Mouse (Mus musculus): ENCODE measurements around the gene Nxpe3.

DNA sequence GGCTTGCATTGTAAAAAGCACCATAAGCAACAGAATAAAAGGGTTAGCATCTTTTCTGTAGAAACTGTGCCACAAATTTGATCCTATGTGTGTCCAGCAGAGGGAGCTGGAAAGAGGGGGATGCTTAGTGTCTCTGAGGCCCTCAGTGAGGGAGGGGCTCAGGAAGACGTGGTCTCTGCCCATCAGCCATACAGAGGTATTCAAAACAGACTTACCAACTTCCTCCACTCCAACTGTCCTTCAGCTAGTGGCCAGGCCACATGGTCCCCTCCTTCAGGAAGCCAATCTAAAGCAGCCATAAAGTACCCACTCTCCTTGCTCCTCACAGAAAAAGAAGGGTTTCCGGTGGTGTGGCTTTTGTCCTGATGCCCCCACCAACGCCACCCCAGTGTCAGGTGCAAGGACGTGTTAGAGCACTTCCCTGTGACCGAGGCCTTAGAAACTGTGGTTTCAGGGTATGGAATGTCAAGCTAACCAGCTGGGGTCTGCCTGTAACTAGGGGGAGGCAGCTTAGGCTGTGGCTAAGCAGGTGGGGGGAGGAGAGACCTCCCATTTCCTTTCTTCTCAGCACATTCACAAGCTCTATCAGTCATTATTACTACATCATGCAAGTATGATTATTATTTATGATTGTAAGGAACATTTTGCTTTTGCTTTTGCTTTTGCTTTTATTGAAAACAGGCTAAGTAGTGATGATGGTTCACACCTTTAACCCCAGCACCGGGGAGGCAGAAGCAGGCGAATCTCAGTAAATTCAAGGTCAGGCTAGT lies 7.1 kb downstream of the Nxpe3 start:
- TF ChIP-seq CTCF (IDR thresholded peaks at IDR 0.05; ENCODE audit: borderline replicate concordance, insufficient read depth, low read depth, low read length), result peak; percentile 36; the same call in 1 of the 2 replicates
- TF ChIP-seq POLR2A (IDR thresholded peaks at IDR 0.05; ENCODE audit: borderline replicate concordance, insufficient read depth, low read length), result no peak

Data from cerebellum, adult 2 months (tissue).